ENCODE assay signal across 9 mouse cellular contexts in genomic region chr3:135630430-135631095, GRCm38 (mm10).
DNase-seq lines count a peak whose midpoint lies in the region; ATAC-seq lines count a peak whose summit lies in the region.
"Had no signal": no experiment of that assay in that cellular context is flagged by ENCODE, and none has a peak within 500 bp of the region (broad histone marks: within the 10 kb centered on the region; RNA-seq: fewer than 3 reads in every experiment).

No protein-coding gene starts in this region.

- ATAC-seq in frontal cortex, adult (ENCODE audit: low TSS enrichment): peak; percentile 94
- peak; percentile 40; the same call in 1 of the 2 replicates for ATAC-seq in stomach, embryonic 16.5 days (ENCODE audit: insufficient read depth, low FRiP score)
- no peak for ATAC-seq in activated CD4-positive, CD25-positive, alpha-beta regulatory T cell, adult 4 months

- H3K27me3 ChIP-seq in stomach, embryonic 16.5 days (ENCODE audit: control insufficient read depth, insufficient read depth, low read length): no peaks in the 10 kb centered on the region
- H3K27me3 ChIP-seq: embryonic facial prominence, embryonic 15.5 days had no signal

- H3K4me3 ChIP-seq in stomach, embryonic 16.5 days (replicated peaks; ENCODE audit: low read length): no peak overlapping the region
- H3K4me3 ChIP-seq: embryonic facial prominence, embryonic 15.5 days had no signal

- H3K9ac ChIP-seq in stomach, embryonic 16.5 days (ENCODE audit: low read length): no peak overlapping the region
- H3K9ac ChIP-seq: embryonic facial prominence, embryonic 15.5 days had no signal

- H3K4me1 ChIP-seq in stomach, embryonic 16.5 days (ENCODE audit: control insufficient read depth, insufficient read depth, low read length): peaks cover 5% of the 10 kb centered on the region; the same call in 1 of the 2 replicates
- H3K4me1 ChIP-seq: embryonic facial prominence, embryonic 15.5 days had no signal

- H3K9me3 ChIP-seq in stomach, embryonic 16.5 days (replicated peaks; ENCODE audit: control insufficient read depth, low read length): no peaks in the 10 kb centered on the region
- H3K9me3 ChIP-seq: embryonic facial prominence, embryonic 15.5 days had no signal

- 73% methylated on average over 21 of the region's 21 CpGs for WGBS in stomach, embryonic 16.5 days

- no peak for DNase-seq in frontal cortex, postnatal 14 days (ENCODE audit: low spot score in 2 of 2)
- peak; percentile 15 for DNase-seq in retina, postnatal 1 day
- DNase-seq in retina, embryonic 14.5 days (ENCODE audit: low spot score): no peak
- peak; percentile 42 for DNase-seq in layer of hippocampus, adult 9-11 months
- no peak for DNase-seq in adrenal gland, adult 18-20 months (ENCODE audit: low spot score in 2 of 2)

- peaks cover 2% of the 10 kb centered on the region; the same call in 1 of the 2 replicates for H3K36me3 ChIP-seq in stomach, embryonic 16.5 days (ENCODE audit: control insufficient read depth, insufficient read depth, low read length)

- no peak overlapping the region for H3K27ac ChIP-seq in stomach, embryonic 16.5 days (ENCODE audit: low read length)
- H3K27ac ChIP-seq: embryonic facial prominence, embryonic 15.5 days had no signal

- H3K4me2 ChIP-seq in stomach, embryonic 16.5 days (ENCODE audit: low read depth, low read length): no peak overlapping the region
- H3K4me2 ChIP-seq: embryonic facial prominence, embryonic 15.5 days had no signal

Comparison
In these comparisons a context has a peak if more than half of its experiments do, and no peak if none do; other contexts are left out.
1. DNase-seq: peak in retina, postnatal 1 day (single experiment) and layer of hippocampus, adult 9-11 months (single experiment); none in frontal cortex, postnatal 14 days (0 of 2), retina, embryonic 14.5 days (single experiment) and adrenal gland, adult 18-20 months (0 of 2).